Mouse (Mus musculus) left cerebral cortex, postnatal 14 days (tissue): ENCODE measurements around the gene Dennd4a. TPM values are rescaled to one million over a fixed set of nuclear protein-coding genes. Genes with fewer than 3 reads are reported as not detected.

ENCODE experiments used
- DNase-seq, 2 experiments: peaks; one replicate each; pipeline ENCODE4 v3.0.0; 2021 to 2022; ENCODE audit warnings: low spot score in 2 of 2, mixed read lengths in 1 of 2
- intact Hi-C: fragments of 180-260 bp; cut with DNase I; formaldehyde crosslinking; loops from one replicate; pipeline ENCODE4 v1.15.1; 2025
- long read RNA-seq, 2 experiments: library from polyadenylated mRNA; stranded (forward); transcript quantifications; one replicate each; pipeline ENCODE4 v2.0.0; 2021
- total RNA-seq, 2 experiments: library from RNA; stranded (reverse); gene quantifications; 2 replicates each; pipeline ENCODE4 v1.2.3; 2021

Dennd4a gene
- 10 to 100 TPM; 61.8 to 68.9 TPM for total RNA-seq
- long read RNA-seq, experiment 1, partial matches to known transcripts, result 3 of 6 reads
- long read RNA-seq, experiment 1, other reads (novel, unspliced or antisense), result 3 of 6 reads
- long read RNA-seq, experiment 2, full-length matches to known transcripts, result 3 of 11 reads
- long read RNA-seq, experiment 2, partial matches to known transcripts, result 5 of 11 reads
- long read RNA-seq, experiment 2, other reads (novel, unspliced or antisense), result 3 of 11 reads

GRCm38 (mm10) chr9:64810822-64811537 lies at the start of gene Dennd4a:
Dennd4a (plus strand) TSS chr9:64811340.
- DNase-seq, result peak; percentile 99
- intact Hi-C loops, result loop anchor here (5.0 kb wide), 1 partner anchor 34 kb away; no protein-coding TSS in a partner anchor

- intact Hi-C loops, result no loop called here
- DNase-seq, result no peak
Observed at GRCm38 (mm10) chr9:64764824-64765223, 46.3 kb upstream of the Dennd4a start.

- DNase-seq, result no peak
Observed at GRCm38 (mm10) chr9:64766136-64766535, 45.0 kb upstream of the Dennd4a start.

GRCm38 (mm10) chr9:64767796-64768195 lies 43.3 kb upstream of the Dennd4a start:
- DNase-seq, result no peak
- intact Hi-C loops, result no loop called here

More at GRCm38 (mm10) chr9:64766136-64766535, 45.0 kb upstream of the Dennd4a start:
- intact Hi-C loops, result no loop called here

- intact Hi-C loops, result no loop called here
- DNase-seq, result peak; percentile 50 to 56
Observed at GRCm38 (mm10) chr9:64769066-64769695, 42.0 kb upstream of the Dennd4a start.

GRCm38 (mm10) chr9:64769911-64770310 lies 41.2 kb upstream of the Dennd4a start:
- DNase-seq, result no peak
- intact Hi-C loops, result no loop called here

GRCm38 (mm10) chr9:64770411-64770849 lies 40.7 kb upstream of the Dennd4a start:
- intact Hi-C loops, result no loop called here
- DNase-seq, result no peak

GRCm38 (mm10) chr9:64771236-64771635 lies 39.9 kb upstream of the Dennd4a start:
- DNase-seq, result peak; percentile 56 to 70
- intact Hi-C loops, result no loop called here

GRCm38 (mm10) chr9:64773254-64773653 lies 37.9 kb upstream of the Dennd4a start:
- intact Hi-C loops, result no loop called here
- no peak for DNase-seq

- intact Hi-C loops, result no loop called here
- peak in 1 of 2 experiments; percentile 45 for DNase-seq
Observed at GRCm38 (mm10) chr9:64773936-64774335, 37.2 kb upstream of the Dennd4a start.

- peak; percentile 40 to 63 for DNase-seq
- intact Hi-C loops, result no loop called here
Observed at GRCm38 (mm10) chr9:64774411-64774811, 36.7 kb upstream of the Dennd4a start.

- no peak for DNase-seq
- intact Hi-C loops, result loop anchor here (5.0 kb wide), 1 partner anchor 37 kb away; the partner anchor contains the start of gene Dennd4a
Observed at GRCm38 (mm10) chr9:64774883-64775282, 36.3 kb upstream of the Dennd4a start.

- no peak for DNase-seq
- intact Hi-C loops, result loop anchor here (5.0 kb wide), 1 partner anchor 37 kb away; the partner anchor contains the start of gene Dennd4a
Observed at GRCm38 (mm10) chr9:64775491-64775890, 35.6 kb upstream of the Dennd4a start.

- intact Hi-C loops, result loop anchor here (5.0 kb wide), 1 partner anchor 35 kb away; the partner anchor contains the start of gene Dennd4a
- DNase-seq, result no peak
Observed at GRCm38 (mm10) chr9:64777441-64777987, 33.6 kb upstream of the Dennd4a start.

- DNase-seq, result no peak
- intact Hi-C loops, result loop anchor here (2.0 to 5.0 kb wide), 2 partner anchors 34 to 183 kb away; partner anchors contain the start of genes Dennd4a and Ints14
Observed at GRCm38 (mm10) chr9:64778151-64778550, 33.0 kb upstream of the Dennd4a start.

- DNase-seq, result no peak
- intact Hi-C loops, result loop anchor here (2.0 to 10.0 kb wide), 3 partner anchors 33 to 181 kb away; partner anchors contain the start of genes Dennd4a and Ints14
Observed at GRCm38 (mm10) chr9:64779628-64780027, 31.5 kb upstream of the Dennd4a start.

- intact Hi-C loops, result loop anchor here (10.0 kb wide), 1 partner anchor 121 kb away; no protein-coding TSS in a partner anchor
Observed at GRCm38 (mm10) chr9:64783511-64783910, 27.6 kb upstream of the Dennd4a start.

GRCm38 (mm10) chr9:64784841-64785240 lies 26.3 kb upstream of the Dennd4a start:
- peak in 1 of 2 experiments; percentile 47 for DNase-seq
- intact Hi-C loops, result loop anchor here (10.0 kb wide), 1 partner anchor 120 kb away; no protein-coding TSS in a partner anchor

More at GRCm38 (mm10) chr9:64783511-64783910, 27.6 kb upstream of the Dennd4a start:
- DNase-seq, result no peak

GRCm38 (mm10) chr9:64786216-64786905 lies 24.8 kb upstream of the Dennd4a start:
- no peak for DNase-seq
- intact Hi-C loops, result loop anchor here (10.0 kb wide), 1 partner anchor 118 kb away; no protein-coding TSS in a partner anchor
